Mouse (Mus musculus) heart, adult 2 months (tissue): ENCODE results near the gene Phc3.

Experiments used
- CTCF ChIP-seq: fragments of 200-600 bp; IDR thresholded peaks from 2 replicates; pipeline ENCODE4 v1.8.1; 2022; ENCODE audit warnings: antibody characterized with exemption, mild to moderate bottlenecking, moderate library complexity
- EP300 ChIP-seq: fragments of 200-500 bp; IDR thresholded peaks from 2 replicates; pipeline ENCODE4 v1.6.1; 2011; ENCODE audit warnings: low read depth, low read length, control low read depth; ENCODE audit not compliant: insufficient read depth
- POLR2A ChIP-seq: fragments of 200-500 bp; IDR thresholded peaks from 2 replicates; pipeline ENCODE4 v1.6.1; 2011; ENCODE audit warnings: mild to moderate bottlenecking, low read depth, low read length, control low read depth; ENCODE audit not compliant: insufficient read depth

DNA sequence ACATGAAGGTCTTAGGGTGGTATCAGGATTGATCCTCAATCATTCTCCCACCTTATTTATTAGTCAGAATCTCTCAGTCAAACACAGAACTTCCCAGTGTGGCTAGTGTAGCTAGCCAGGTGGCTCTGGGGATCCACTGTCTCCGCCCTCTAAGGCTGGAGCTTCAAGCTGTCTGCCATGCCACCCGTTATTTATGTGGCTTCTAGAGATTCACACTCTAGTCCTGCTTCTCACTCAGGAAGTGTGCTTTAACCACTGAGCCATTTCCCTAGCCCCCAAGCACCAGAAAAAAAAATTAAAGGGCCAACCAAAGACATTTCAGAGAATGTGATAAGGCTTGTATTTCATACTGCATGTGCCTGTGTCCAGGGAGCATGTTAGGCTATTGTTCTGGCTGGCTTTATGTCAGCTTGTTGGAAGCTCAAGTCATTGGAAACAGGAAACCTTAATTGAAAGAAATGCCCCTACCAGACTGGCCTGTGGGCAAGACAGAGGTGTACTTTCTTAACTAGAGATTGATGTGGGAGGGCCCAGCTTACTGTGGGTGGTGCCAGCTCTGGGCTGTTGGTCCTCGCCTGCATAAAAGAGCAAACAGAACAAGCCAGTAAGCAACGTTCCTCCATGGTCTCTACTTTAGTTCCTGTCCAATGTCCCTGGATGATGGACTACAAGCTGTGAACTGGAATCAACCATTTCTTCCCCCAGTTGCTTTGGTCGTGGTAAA is 105.3 kb downstream of the Phc3 start:
- TF ChIP-seq CTCF (no peak), EP300 (no peak), POLR2A (no peak)
